Mouse (Mus musculus): ENCODE measurements around the gene Lpgat1.
A peak's percentile ranks its signal among the peaks of the same experiment; 100 is the strongest.

Lpgat1 gene

GRCm38 (mm10) chr1:191807979-191808378, 90.3 kb downstream of the Lpgat1 start:
- DNase-seq = no peak

- DNase-seq = no peak
These were observed 91.1 kb downstream of the Lpgat1 start for GRCm38 (mm10) chr1:191808688-191809223.

GRCm38 (mm10) chr1:191811774-191812173, 94.1 kb downstream of the Lpgat1 start:
- DNase-seq = no peak

- no peak for DNase-seq
These were observed 95.5 kb downstream of the Lpgat1 start for GRCm38 (mm10) chr1:191812949-191813691.

GRCm38 (mm10) chr1:191814240-191814639, 96.6 kb downstream of the Lpgat1 start:
- DNase-seq = no peak

- DNase-seq = no peak
These were observed 97.3 kb downstream of the Lpgat1 start for GRCm38 (mm10) chr1:191814935-191815334.

GRCm38 (mm10) chr1:191816596-191816995, 99.0 kb downstream of the Lpgat1 start:
- no peak for DNase-seq

GRCm38 (mm10) chr1:191817418-191818144, 99.9 kb downstream of the Lpgat1 start:
- peak; percentile 90 for DNase-seq

- DNase-seq = no peak
These were observed 100.6 kb downstream of the Lpgat1 start for GRCm38 (mm10) chr1:191818145-191818631.

- no peak for DNase-seq
These were observed 101.4 kb downstream of the Lpgat1 start for GRCm38 (mm10) chr1:191819026-191819425.

- no peak for DNase-seq
These were observed 103.3 kb downstream of the Lpgat1 start for GRCm38 (mm10) chr1:191820951-191821325.

GRCm38 (mm10) chr1:191821326-191822091, 103.9 kb downstream of the Lpgat1 start, which contains the start of gene Nek2:
Gene Nek2 (plus strand): TSS chr1:191821444.
- DNase-seq = peak; percentile 98

GRCm38 (mm10) chr1:191829124-191829523, 111.5 kb downstream of the Lpgat1 start:
- peak; percentile 35 for DNase-seq

GRCm38 (mm10) chr1:191833396-191833795, 115.8 kb downstream of the Lpgat1 start:
- no peak for DNase-seq

Data from kidney, postnatal 10 days (tissue).